Mouse (Mus musculus) kidney, embryonic 16.5 days (tissue): Measurements from ENCODE around the gene Stk39. TPM values are rescaled to one million over a fixed set of nuclear protein-coding genes. Genes with fewer than 3 reads are reported as not detected.
A peak's percentile ranks its signal among the peaks of the same experiment; 100 is the strongest.

Experiments used
- ATAC-seq: fragments of 200-750 bp; cut with Nextera tagmentation; 2 replicates; pipeline ENCODE4 v1.8.0; 2017; ENCODE audit warnings: moderate TSS enrichment; ENCODE audit not compliant: low FRiP score, low TSS enrichment
- H3K27ac ChIP-seq: fragments of 300-500 bp; sonication (generic); 2 replicates; pipeline ENCODE4 v1.5.1; 2014; ENCODE audit warnings: low read length
- H3K27me3 ChIP-seq: fragments of 300-500 bp; sonication (generic); 2 replicates; pipeline ENCODE4 v1.6.1; 2014; ENCODE audit warnings: low read length, control low read depth, mixed read lengths; ENCODE audit not compliant: insufficient read depth
- H3K36me3 ChIP-seq: fragments of 300-500 bp; sonication (generic); 2 replicates; pipeline ENCODE4 v1.6.1; 2014; ENCODE audit warnings: low read length, control low read depth, mixed read lengths; ENCODE audit not compliant: insufficient read depth
- H3K4me1 ChIP-seq: fragments of 300-500 bp; sonication (generic); 2 replicates; pipeline ENCODE4 v1.6.1; 2014; ENCODE audit warnings: low read length, control low read depth, mixed read lengths; ENCODE audit not compliant: insufficient read depth
- H3K4me2 ChIP-seq: fragments of 300-500 bp; sonication (generic); replicated peaks from 2 replicates; pipeline ENCODE4 v1.6.1; 2014; ENCODE audit warnings: low read depth, low read length
- H3K4me3 ChIP-seq: fragments of 300-500 bp; sonication (generic); 2 replicates; pipeline ENCODE4 v1.5.1; 2014; ENCODE audit warnings: mild to moderate bottlenecking, low read length
- H3K9ac ChIP-seq: fragments of 300-500 bp; sonication (generic); replicated peaks from 2 replicates; pipeline ENCODE4 v1.6.1; 2014; ENCODE audit warnings: low read length
- H3K9me3 ChIP-seq: fragments of 300-500 bp; sonication (generic); 2 replicates; pipeline ENCODE4 v1.6.1; 2016; ENCODE audit warnings: low read length, control low read depth
- WGBS: fragments of 180-500 bp; shearing (Covaris S2); extraction: QIAGEN DNeasy Blood & Tissue Kit; methylation state at CpG from one replicate; pipeline ENCODE4 v1.1.7; 2014; 5-methylcytosine and 5-hydroxymethylcytosine counted together
- polyA plus RNA-seq: library from polyadenylated mRNA; unstranded; fragments of >200 nt; fragmentation: Nextera tagmentation; extraction: Ambion mirVana; gene quantifications from 2 replicates; pipeline ENCODE4 v1.2.1, GENCODE M21; 2015

Gene Stk39
- polyA plus RNA-seq, 1 experiment from 2014 or later = 14.9 TPM

DNA sequence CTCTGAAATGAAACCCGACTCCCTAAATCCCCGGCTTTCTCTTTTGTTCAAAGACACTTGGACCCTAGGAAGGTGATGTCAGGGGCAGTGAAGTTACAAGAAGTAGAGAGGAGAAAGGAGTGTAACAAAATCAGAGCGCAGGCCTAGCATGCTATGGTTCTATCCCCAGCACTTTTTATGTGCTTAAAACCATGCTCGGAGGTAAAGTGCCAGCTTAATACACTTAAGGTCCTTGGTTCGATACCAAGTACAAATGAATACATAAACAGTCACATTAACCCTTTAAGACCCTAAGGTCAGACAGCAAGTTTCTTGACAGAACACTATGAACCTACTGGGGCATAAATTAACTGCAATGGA lies 463 bp upstream of the Stk39 start:
- H3K27me3 ChIP-seq = no peaks in the 10 kb centered on the region
- H3K4me2 ChIP-seq = peak overlapping the region; percentile 72
- H3K4me1 ChIP-seq = peaks cover 26% of the 10 kb centered on the region
- H3K36me3 ChIP-seq = no peaks in the 10 kb centered on the region
- 3% methylated on average over 5 of the region's 5 CpGs for WGBS
- ATAC-seq = peak; percentile 28; the same call in 1 of the 2 replicates
- H3K27ac ChIP-seq = peak overlapping the region; percentile 93
- H3K4me3 ChIP-seq = peak overlapping the region; percentile 83
- H3K9me3 ChIP-seq = no peaks in the 10 kb centered on the region
- peak overlapping the region; percentile 88 for H3K9ac ChIP-seq

DNA sequence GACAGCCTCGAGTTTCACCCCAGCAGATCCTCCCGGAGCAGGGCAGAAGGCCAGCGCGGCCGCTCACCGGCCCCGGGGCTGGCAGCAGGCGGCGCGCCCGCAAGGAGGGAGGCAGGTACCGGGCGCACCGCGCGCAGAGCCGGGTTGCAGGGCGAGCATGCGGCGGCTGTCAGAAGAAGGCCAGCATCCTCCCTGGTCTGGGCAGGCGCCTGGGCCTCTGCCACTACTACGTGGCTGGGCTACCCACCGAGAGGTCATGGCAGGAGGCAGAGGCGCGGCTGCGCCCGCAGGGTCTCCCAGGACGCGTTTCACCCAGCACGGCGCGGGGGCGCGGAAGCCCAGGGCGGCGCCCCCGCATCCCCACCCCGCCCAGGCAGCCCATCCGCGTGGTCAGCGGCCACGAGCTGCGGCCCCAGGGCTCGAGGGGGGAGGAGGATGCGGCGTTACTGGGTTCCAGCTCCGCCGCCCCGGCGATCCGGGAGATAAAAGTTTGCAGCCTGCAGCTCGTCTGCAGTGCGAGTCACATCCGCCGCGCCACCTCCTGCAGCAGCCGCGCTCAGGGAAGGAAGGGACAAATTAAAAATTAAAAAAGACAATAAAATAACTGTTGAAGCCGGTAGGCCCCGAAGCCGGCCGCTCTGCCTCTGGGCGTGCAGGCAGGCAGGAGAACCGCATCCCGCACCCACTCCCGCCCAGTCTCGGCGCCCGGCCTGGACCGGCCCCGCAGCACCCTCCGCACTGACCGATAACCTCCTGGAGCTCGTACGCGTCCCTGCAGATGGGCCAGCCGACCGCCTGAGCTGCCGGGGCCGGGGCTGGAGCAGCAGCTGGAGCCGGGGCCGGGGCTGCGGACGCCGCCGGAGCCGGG lies 943 bp downstream of the Stk39 start:
- WGBS = under 1% methylated on average over 83 of the region's 87 CpGs
- Histone ChIP-seq H3K27ac (peak overlapping the region; percentile 93), H3K4me1 (peaks cover 37% of the 10 kb centered on the region), H3K36me3 (no peaks in the 10 kb centered on the region), H3K9ac (peak overlapping the region; percentile 88), H3K9me3 (no peaks in the 10 kb centered on the region), H3K27me3 (no peaks in the 10 kb centered on the region), H3K4me3 (peak overlapping the region; percentile 83), H3K4me2 (peak overlapping the region; percentile 72)
- ATAC-seq = peak; percentile 74

DNA sequence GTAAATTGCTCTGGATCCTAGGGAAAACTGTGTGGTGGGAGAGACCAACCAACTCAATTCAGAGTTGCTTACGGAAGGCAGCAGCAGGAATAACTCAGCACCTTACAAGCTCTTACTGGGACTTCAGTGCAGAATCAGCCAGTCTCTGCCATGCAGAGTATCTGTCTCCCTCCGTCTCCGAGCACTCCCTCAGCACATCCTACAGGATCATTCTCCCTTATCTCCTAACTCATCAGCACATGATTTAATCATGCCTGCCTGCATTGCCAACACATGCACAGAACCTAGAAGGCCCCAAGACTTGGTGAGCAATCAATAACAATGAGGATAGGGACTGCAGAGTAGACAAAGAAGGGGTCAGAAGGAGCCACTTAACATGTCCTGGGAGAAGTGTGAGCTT lies 2.6 kb downstream of the Stk39 start:
- 0 out of 2 replicates have a peak overlapping the region, but pooled peaks have one; percentile 14 for H3K4me2 ChIP-seq
- H3K27me3 ChIP-seq = no peaks in the 10 kb centered on the region
- 70% methylated on average over 3 of the region's 3 CpGs for WGBS
- peaks cover 45% of the 10 kb centered on the region for H3K4me1 ChIP-seq
- H3K9ac ChIP-seq = no peak overlapping the region
- H3K27ac ChIP-seq = no peak overlapping the region
- H3K4me3 ChIP-seq = no peak overlapping the region
- no peak for ATAC-seq
- H3K9me3 ChIP-seq = no peaks in the 10 kb centered on the region
- H3K36me3 ChIP-seq = no peaks in the 10 kb centered on the region

DNA sequence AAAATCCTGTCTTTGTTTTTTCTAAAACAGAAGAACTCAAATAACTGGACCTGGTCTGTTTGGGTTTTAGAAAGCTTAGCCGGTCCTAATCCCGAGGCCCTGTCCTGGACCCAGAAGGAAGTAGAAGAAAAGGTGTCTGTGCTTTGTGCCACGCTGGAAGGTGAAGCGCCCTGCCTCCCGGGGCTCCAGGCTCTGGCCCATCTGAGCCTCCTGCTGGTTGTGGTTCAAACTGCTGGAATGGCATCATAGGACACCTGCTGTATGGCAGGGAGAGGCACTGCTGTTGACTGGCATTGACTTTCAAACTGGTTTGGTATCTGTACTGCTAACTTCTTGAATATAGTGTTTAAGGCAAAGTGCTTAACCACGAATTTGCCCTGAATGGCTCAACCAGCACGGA lies 3.4 kb downstream of the Stk39 start:
- H3K27me3 ChIP-seq = no peaks in the 10 kb centered on the region
- no peaks in the 10 kb centered on the region for H3K36me3 ChIP-seq
- no peaks in the 10 kb centered on the region for H3K9me3 ChIP-seq
- H3K4me3 ChIP-seq = no peak overlapping the region
- H3K9ac ChIP-seq = no peak overlapping the region
- peaks cover 45% of the 10 kb centered on the region for H3K4me1 ChIP-seq
- WGBS = 54% methylated on average over 7 of the region's 7 CpGs
- H3K27ac ChIP-seq = no peak overlapping the region
- no peak for ATAC-seq
- no peak overlapping the region for H3K4me2 ChIP-seq

DNA sequence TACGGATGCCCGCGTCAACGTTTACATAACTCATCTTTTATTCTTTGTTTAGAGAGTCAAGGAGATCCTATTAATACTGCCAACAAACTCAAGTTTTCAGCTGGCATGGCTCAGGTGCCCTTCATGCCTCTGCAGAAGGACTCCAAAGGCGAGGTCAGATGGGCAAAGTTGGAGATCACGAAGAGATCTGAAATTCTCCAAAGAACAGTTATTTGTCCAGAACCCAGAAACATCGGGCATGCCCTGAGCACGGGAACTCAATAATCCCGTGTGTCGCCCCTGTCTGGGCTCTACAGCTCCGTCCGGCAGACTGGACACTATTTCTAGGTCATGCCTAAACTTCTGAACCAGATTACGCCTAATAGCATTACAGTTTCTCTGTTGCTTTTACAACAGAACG lies 3.8 kb downstream of the Stk39 start:
- no peaks in the 10 kb centered on the region for H3K27me3 ChIP-seq
- peaks cover 45% of the 10 kb centered on the region for H3K4me1 ChIP-seq
- H3K4me2 ChIP-seq = no peak overlapping the region
- 87% methylated on average over 14 of the region's 14 CpGs for WGBS
- no peak for ATAC-seq
- H3K36me3 ChIP-seq = no peaks in the 10 kb centered on the region
- H3K27ac ChIP-seq = no peak overlapping the region
- H3K4me3 ChIP-seq = no peak overlapping the region
- H3K9ac ChIP-seq = no peak overlapping the region
- H3K9me3 ChIP-seq = no peaks in the 10 kb centered on the region

DNA sequence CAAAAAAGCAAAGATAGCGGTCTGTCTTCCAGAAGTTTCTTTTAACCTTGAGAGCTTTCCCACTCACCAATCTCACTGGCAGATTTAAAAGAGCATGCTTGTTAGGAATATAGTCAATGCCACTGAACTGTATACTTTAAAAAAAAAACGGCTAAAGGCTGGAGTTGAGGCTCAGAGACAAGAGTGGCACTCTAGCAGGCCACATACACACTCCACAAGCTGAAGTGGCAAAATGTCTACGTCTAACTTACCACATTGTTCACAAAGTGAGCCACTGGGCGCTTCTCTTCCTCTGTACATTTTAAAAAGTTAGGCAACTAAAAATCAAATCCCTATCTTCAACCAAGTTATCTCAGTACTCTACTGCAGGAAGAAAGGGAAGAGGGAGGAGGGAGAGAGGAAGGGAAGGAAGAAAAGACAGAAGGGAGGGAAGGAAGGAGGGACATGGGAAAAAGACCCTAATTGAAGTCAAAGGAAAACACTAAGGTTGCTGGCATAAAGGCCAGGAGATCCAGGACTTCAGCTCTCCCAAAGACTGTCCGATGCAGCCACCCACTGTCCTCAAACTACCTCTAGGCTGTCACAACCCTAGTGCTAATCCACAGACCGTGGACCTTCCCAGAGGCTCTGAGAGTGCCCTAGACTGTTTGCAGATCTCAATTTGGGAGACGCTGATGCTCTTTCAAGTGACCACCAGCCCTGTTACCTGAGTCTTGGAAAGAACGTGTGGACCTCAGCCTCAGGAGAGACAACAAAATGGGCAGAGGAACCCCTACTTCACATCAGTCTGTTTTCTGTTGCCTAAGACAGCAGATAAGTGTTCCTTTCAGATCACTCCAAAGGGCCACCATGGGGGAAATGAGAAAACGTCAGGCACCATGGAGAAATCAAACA lies 4.7 kb downstream of the Stk39 start:
- Histone ChIP-seq H3K4me1 (peaks cover 40% of the 10 kb centered on the region), H3K27ac (no peak overlapping the region), H3K36me3 (no peaks in the 10 kb centered on the region), H3K9me3 (no peaks in the 10 kb centered on the region), H3K9ac (no peak overlapping the region), H3K4me2 (no peak overlapping the region), H3K27me3 (no peaks in the 10 kb centered on the region), H3K4me3 (no peak overlapping the region)
- ATAC-seq = no peak
- WGBS = 73% methylated on average over 9 of the region's 9 CpGs

DNA sequence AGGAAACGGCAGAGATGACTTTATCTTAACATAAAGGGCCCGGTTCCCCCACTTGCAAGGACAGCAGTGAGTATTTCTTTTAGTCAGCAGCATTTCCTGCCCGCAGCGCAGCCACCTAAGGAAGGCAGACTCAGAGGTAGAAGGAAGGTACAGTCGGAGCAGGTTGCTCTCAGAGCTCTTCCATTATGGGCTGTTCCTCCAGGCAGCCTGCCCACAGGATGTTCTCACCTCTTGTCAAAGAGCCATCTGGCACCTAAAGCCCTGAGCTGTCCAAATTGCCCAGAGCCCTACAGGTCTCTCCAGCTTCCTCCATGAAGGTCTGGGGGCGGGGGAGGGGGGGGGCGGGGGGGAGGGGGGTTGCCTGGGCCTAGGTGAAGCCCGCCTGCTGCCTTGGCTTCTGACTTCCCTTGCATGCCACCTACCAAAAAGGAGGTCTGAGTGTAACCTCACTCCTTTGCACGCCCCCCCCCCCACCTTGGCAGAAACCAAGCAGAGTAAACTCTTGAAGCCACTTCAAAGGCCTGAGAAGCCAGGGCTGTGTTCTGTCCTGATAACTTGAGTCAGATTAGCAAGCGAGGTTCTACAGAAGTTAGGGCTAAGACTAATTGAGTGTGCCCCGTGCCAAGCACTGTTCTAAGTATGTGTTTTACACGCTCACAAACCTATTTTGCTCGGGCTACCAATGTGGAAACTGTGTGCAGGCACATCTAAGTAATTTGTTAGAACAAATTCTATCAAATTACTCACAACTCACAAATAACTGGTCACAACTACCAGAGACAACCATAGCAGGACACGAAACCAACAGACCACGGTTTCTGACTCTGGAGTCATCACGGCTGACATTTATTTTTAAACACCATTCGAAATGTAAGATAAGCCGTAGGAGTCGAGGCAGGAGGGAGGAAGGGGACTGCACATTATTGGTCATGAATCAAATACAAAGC lies 5.7 kb downstream of the Stk39 start:
- Histone ChIP-seq H3K9ac (no peak overlapping the region), H3K4me2 (no peak overlapping the region), H3K9me3 (no peaks in the 10 kb centered on the region), H3K4me3 (no peak overlapping the region), H3K4me1 (peaks cover 40% of the 10 kb centered on the region), H3K27me3 (no peaks in the 10 kb centered on the region), H3K36me3 (no peaks in the 10 kb centered on the region), H3K27ac (no peak overlapping the region)
- 51% methylated on average over 17 of the region's 19 CpGs for WGBS
- ATAC-seq = no peak

DNA sequence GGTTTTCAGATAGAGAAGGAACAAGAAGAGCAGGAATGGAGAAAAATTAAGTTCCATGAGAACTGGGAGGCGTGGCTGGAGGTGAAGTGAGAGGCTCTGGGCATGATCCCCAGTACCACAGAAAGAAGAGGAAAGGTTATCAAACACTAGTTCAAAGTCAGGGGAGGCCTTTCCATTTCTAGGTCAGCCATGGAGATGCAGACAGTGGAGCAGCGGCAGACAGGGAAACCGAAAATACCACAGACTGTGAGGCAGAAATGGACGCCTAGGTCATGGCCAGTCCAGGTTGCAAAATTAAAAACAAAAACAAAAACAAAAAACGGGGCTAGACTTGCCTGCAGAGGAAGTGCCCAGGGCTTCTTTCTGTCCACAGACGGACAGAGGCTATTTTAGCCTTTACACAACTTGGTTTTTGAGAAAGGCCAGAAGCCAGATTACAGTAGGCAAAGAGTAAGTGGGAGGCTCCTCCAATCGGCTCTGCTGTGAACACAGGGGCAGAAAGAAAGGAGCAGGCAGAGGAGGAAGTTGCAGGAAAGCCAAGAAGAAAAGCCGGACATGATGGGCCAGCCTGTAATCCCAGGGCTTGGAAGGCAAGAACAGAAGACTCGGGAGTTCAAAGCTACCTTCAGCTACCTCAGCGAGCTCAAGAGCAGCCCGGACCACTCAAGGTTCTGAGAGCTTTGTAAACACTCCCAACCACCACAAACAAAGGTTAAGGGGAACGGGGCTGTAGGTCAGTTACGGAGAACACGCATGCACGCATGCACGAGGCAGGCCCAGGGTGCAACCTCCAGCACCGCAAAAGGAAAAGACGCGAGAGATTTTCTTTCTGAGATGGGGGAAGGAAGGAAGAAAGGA lies 6.6 kb downstream of the Stk39 start:
- H3K27me3 ChIP-seq = no peaks in the 10 kb centered on the region
- H3K4me3 ChIP-seq = no peak overlapping the region
- H3K27ac ChIP-seq = no peak overlapping the region
- peaks cover 37% of the 10 kb centered on the region for H3K4me1 ChIP-seq
- no peak overlapping the region for H3K9ac ChIP-seq
- peaks cover 6% of the 10 kb centered on the region; the same call in 1 of the 2 replicates for H3K36me3 ChIP-seq
- no peaks in the 10 kb centered on the region for H3K9me3 ChIP-seq
- no peak for ATAC-seq
- H3K4me2 ChIP-seq = no peak overlapping the region
- WGBS = 73% methylated on average over 19 of the region's 19 CpGs
